Comparison of ENCODE assay signal across 15 mouse cellular contexts in the genomic region with DNA sequence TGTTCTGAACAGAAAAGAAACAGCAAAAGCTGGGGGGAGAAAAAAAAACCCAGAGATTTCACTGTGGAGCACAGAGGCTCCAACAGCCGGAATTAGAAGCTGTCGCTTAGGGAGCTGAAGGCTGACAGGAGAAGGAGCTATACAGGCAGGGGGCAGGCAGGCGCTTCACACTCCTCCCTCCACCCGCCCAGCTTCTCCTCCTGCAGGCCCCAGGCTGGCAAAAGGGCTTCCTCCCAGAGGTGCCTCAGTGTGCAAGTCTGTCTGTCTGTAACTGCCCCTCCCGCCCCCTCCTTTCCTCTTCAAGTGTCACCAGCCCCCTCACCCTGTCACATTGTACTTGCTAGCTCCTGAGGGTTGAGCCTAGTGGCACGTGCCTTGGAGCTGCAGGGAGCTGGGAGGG. TPM values are rescaled to one million over a fixed set of nuclear protein-coding genes. Genes with fewer than 3 reads are reported as not detected.
DNase-seq lines count a peak whose midpoint lies in the region; ATAC-seq and TF ChIP-seq lines count a peak whose summit lies in the region.
"Had no signal": no experiment of that assay in that cellular context is flagged by ENCODE, and none has a peak within 500 bp of the region (broad histone marks: within the 10 kb centered on the region; RNA-seq: fewer than 3 reads in every experiment).

No protein-coding gene starts in this region.

- no peaks in the 10 kb centered on the region for H3K36me3 ChIP-seq in heart, embryonic 10.5 days
- H3K36me3 ChIP-seq in hindbrain, embryonic 13.5 days: no peaks in the 10 kb centered on the region

- H3K9ac ChIP-seq in hindbrain, embryonic 13.5 days: no peak overlapping the region

- no peak; the same call in 1 of the 2 replicates for TF ChIP-seq CTCF in left cerebral cortex, adult 2 months (IDR thresholded peaks at IDR 0.05)

- ATAC-seq in CD4-positive, CD25-positive, alpha-beta regulatory T cell, adult 4 months: peak; percentile 6
- 0 out of 2 replicates have a peak, but pooled peaks have one; percentile 4 for ATAC-seq in granulocyte monocyte progenitor cell, adult 5-6 weeks (replicated peaks; ENCODE audit: poor library complexity, severe bottlenecking)
- ATAC-seq in hindbrain, embryonic 13.5 days (ENCODE audit: low FRiP score): no peak

- 0 out of 2 replicates have a peak overlapping the region, but pooled peaks have one; percentile 9 for H3K4me3 ChIP-seq in heart, embryonic 10.5 days
- H3K4me3 ChIP-seq in left cerebral cortex, adult 2 months: no peak overlapping the region
- no peak overlapping the region for H3K4me3 ChIP-seq in hindbrain, embryonic 13.5 days
- H3K4me3 ChIP-seq: erythroblast, embryonic 14.5 days; myocyte had no signal

- peak overlapping the region; percentile 65; the same call in 1 of the 2 replicates for H3K27ac ChIP-seq in heart, embryonic 10.5 days
- peak overlapping the region; percentile 50; the same call in 1 of the 2 replicates for H3K27ac ChIP-seq in left cerebral cortex, adult 2 months
- H3K27ac ChIP-seq in hindbrain, embryonic 13.5 days: no peak overlapping the region

- 1% methylated on average over 6 of the region's 6 CpGs for WGBS in heart, embryonic 10.5 days
- 11% methylated on average over 6 of the region's 6 CpGs for WGBS in hindbrain, embryonic 13.5 days

- intact Hi-C loops in left cerebral cortex, adult 2 months (cut with DNase I): no loop called here
- intact Hi-C loops in left cerebral cortex, postnatal 10 days (cut with DNase I): no loop called here

- no peak for DNase-seq in heart, embryonic 10.5 days (ENCODE audit: low spot score)
- DNase-seq in heart, adult 11 months: no peak
- peak in 1 of 2 experiments; percentile 64 for DNase-seq in left cerebral cortex, adult 2 months (ENCODE audit: extremely low spot score in 1 of 2, low spot score in 2 of 2)
- no peak for DNase-seq in left cerebral cortex, postnatal 10 days (ENCODE audit: extremely low spot score in 1 of 2, low spot score in 2 of 2)
- DNase-seq in cerebellum, adult 8-10 months: no peak
- DNase-seq: adrenal gland, postnatal 10 days; kidney, adult 18-20 months had no signal

- H3K4me1 ChIP-seq in heart, embryonic 10.5 days: peaks cover 75% of the 10 kb centered on the region
- peaks cover 46% of the 10 kb centered on the region for H3K4me1 ChIP-seq in hindbrain, embryonic 13.5 days (replicated peaks)

- no peaks in the 10 kb centered on the region for H3K9me3 ChIP-seq in heart, embryonic 10.5 days
- no peaks in the 10 kb centered on the region for H3K9me3 ChIP-seq in hindbrain, embryonic 13.5 days

- H3K4me2 ChIP-seq in hindbrain, embryonic 13.5 days: no peak overlapping the region

- H3K27me3 ChIP-seq in heart, embryonic 10.5 days (ENCODE audit: insufficient read depth, poor library complexity, severe bottlenecking): peaks cover 100% of the 10 kb centered on the region
- peaks cover 100% of the 10 kb centered on the region for H3K27me3 ChIP-seq in hindbrain, embryonic 13.5 days

RNA-seq across cellular contexts. Expression of gene Ankrd63, which starts 2.7 kb away (rescaled TPM):
- 0.16 and 0.63 TPM in 2 replicates for polyA plus RNA-seq in heart, embryonic 10.5 days (2016; fragmentation: Nextera tagmentation; extraction: Ambion mirVana)
- 10 to 100 TPM; 22.3 to 28.5 TPM for total RNA-seq in left cerebral cortex, adult 2 months (2021)
- 1 to 10 TPM; 5.9 to 8.9 TPM for total RNA-seq in left cerebral cortex, postnatal 10 days (2021)
- polyA plus RNA-seq in CD4-positive, CD25-positive, alpha-beta regulatory T cell, adult 4 months (2017; shearing (Covaris generic)): not detected
- total RNA-seq in granulocyte monocyte progenitor cell, adult 5-6 weeks (2014; fragmentation: Nextera tagmentation): 0.77 and 1.0 TPM in 2 replicates
- total RNA-seq in granulocyte monocyte progenitor cell, adult 5-6 weeks (2017): 0.62 and 0.69 TPM in 2 replicates
- polyA plus RNA-seq in hindbrain, embryonic 13.5 days (2015; fragmentation: Nextera tagmentation; extraction: Ambion mirVana): not detected in 2 replicates
- total RNA-seq: gastrocnemius, adult 8-10 months had no signal
- polyA plus RNA-seq: erythroblast, embryonic 14.5 days; thymus, postnatal 0 days had no signal

RNA-seq across cellular contexts. Expression of gene Plcb2, which starts 21.8 kb away (rescaled TPM):
- 1.4 and 1.6 TPM in 2 replicates for polyA plus RNA-seq in heart, embryonic 10.5 days (2016; fragmentation: Nextera tagmentation; extraction: Ambion mirVana)
- total RNA-seq in left cerebral cortex, adult 2 months (2021): 1 to 10 TPM; 2.3 to 3.2 TPM
- 1 to 10 TPM; 2.2 to 3.3 TPM for total RNA-seq in left cerebral cortex, postnatal 10 days (2021)
- polyA plus RNA-seq in CD4-positive, CD25-positive, alpha-beta regulatory T cell, adult 4 months (2017; shearing (Covaris generic)): 10 to 100 TPM; 15.7 to 20.8 TPM
- 99.1 and 108 TPM in 2 replicates for total RNA-seq in granulocyte monocyte progenitor cell, adult 5-6 weeks (2014; fragmentation: Nextera tagmentation)
- 54.3 and 70.7 TPM in 2 replicates for total RNA-seq in granulocyte monocyte progenitor cell, adult 5-6 weeks (2017)
- 0.48 and 0.64 TPM in 2 replicates for polyA plus RNA-seq in hindbrain, embryonic 13.5 days (2015; fragmentation: Nextera tagmentation; extraction: Ambion mirVana)
- polyA plus RNA-seq: myocyte had no signal

RNA-seq across cellular contexts. Expression of gene Inafm2, which starts 39.1 kb away (rescaled TPM):
- polyA plus RNA-seq in heart, embryonic 10.5 days (2016; fragmentation: Nextera tagmentation; extraction: Ambion mirVana): 22.6 and 34.8 TPM in 2 replicates
- total RNA-seq in left cerebral cortex, adult 2 months (2021): 10 to 100 TPM; 42.7 to 47.9 TPM
- total RNA-seq in left cerebral cortex, postnatal 10 days (2021): 10 to 100 TPM; 26.1 to 28.5 TPM
- polyA plus RNA-seq in CD4-positive, CD25-positive, alpha-beta regulatory T cell, adult 4 months (2017; shearing (Covaris generic)): 10 to 100 TPM; 18.6 to 20.6 TPM
- 27.9 and 30.3 TPM in 2 replicates for total RNA-seq in granulocyte monocyte progenitor cell, adult 5-6 weeks (2014; fragmentation: Nextera tagmentation)
- 15.0 and 24.8 TPM in 2 replicates for total RNA-seq in granulocyte monocyte progenitor cell, adult 5-6 weeks (2017)
- 23.5 and 24.8 TPM in 2 replicates for polyA plus RNA-seq in hindbrain, embryonic 13.5 days (2015; fragmentation: Nextera tagmentation; extraction: Ambion mirVana)

RNA-seq across cellular contexts. Expression of gene Pak6, which starts 43.3 kb away (rescaled TPM):
- 1.7 and 4.1 TPM in 2 replicates for polyA plus RNA-seq in heart, embryonic 10.5 days (2016; fragmentation: Nextera tagmentation; extraction: Ambion mirVana)
- 100 to 1,000 TPM in 1 of 2 experiments, 10 to 100 TPM in 1; 96.4 to 102 TPM for total RNA-seq in left cerebral cortex, adult 2 months (2021)
- total RNA-seq in left cerebral cortex, postnatal 10 days (2021): 100 to 1,000 TPM; 168 to 174 TPM
- polyA plus RNA-seq in CD4-positive, CD25-positive, alpha-beta regulatory T cell, adult 4 months (2017; shearing (Covaris generic)): 1 to 10 TPM in 1 of 2 experiments, under 1 TPM in 1; 0.13 to 1.3 TPM
- total RNA-seq in granulocyte monocyte progenitor cell, adult 5-6 weeks (2014; fragmentation: Nextera tagmentation): 0.32 TPM in 1 of 2 replicates, not detected in the other
- total RNA-seq in granulocyte monocyte progenitor cell, adult 5-6 weeks (2017): 0.05 TPM in 1 of 2 replicates, not detected in the other
- polyA plus RNA-seq in hindbrain, embryonic 13.5 days (2015; fragmentation: Nextera tagmentation; extraction: Ambion mirVana): 22.0 and 23.2 TPM in 2 replicates
- total RNA-seq: gastrocnemius, adult 8-10 months; megakaryocyte, adult 5-6 weeks had no signal

RNA-seq across cellular contexts. Expression of gene Ccdc9b, which starts 56.0 kb away (rescaled TPM):
- polyA plus RNA-seq in heart, embryonic 10.5 days (2016; fragmentation: Nextera tagmentation; extraction: Ambion mirVana): 0.94 and 1.8 TPM in 2 replicates
- 1 to 10 TPM; 4.0 to 4.7 TPM for total RNA-seq in left cerebral cortex, adult 2 months (2021)
- total RNA-seq in left cerebral cortex, postnatal 10 days (2021): 1 to 10 TPM; 2.3 to 2.4 TPM
- not detected for polyA plus RNA-seq in CD4-positive, CD25-positive, alpha-beta regulatory T cell, adult 4 months (2017; shearing (Covaris generic))
- total RNA-seq in granulocyte monocyte progenitor cell, adult 5-6 weeks (2014; fragmentation: Nextera tagmentation): 0.92 and 2.3 TPM in 2 replicates
- total RNA-seq in granulocyte monocyte progenitor cell, adult 5-6 weeks (2017): 0.26 and 0.82 TPM in 2 replicates
- polyA plus RNA-seq in hindbrain, embryonic 13.5 days (2015; fragmentation: Nextera tagmentation; extraction: Ambion mirVana): 1.2 and 1.4 TPM in 2 replicates
- polyA plus RNA-seq: erythroblast, embryonic 14.5 days had no signal

Comparison
In these comparisons a context has a peak if more than half of its experiments do, and no peak if none do; other contexts are left out.
1. RNA of gene Plcb2, which starts 21.8 kb away (total RNA-seq): 54.3 to 108 TPM in granulocyte monocyte progenitor cell, adult 5-6 weeks; 2.2 to 3.3 TPM in left cerebral cortex, postnatal 10 days and 2.3 to 3.2 TPM in left cerebral cortex, adult 2 months; every median in the first group is over 10 times any median in the second.